Mouse (Mus musculus) cerebellum, adult 9-10 months (tissue): ENCODE data around the gene Kirrel2.

Source experiments
- DNase-seq: peaks from one replicate; pipeline ENCODE4 v3.0.0; 2022

Kirrel2 gene

DNA sequence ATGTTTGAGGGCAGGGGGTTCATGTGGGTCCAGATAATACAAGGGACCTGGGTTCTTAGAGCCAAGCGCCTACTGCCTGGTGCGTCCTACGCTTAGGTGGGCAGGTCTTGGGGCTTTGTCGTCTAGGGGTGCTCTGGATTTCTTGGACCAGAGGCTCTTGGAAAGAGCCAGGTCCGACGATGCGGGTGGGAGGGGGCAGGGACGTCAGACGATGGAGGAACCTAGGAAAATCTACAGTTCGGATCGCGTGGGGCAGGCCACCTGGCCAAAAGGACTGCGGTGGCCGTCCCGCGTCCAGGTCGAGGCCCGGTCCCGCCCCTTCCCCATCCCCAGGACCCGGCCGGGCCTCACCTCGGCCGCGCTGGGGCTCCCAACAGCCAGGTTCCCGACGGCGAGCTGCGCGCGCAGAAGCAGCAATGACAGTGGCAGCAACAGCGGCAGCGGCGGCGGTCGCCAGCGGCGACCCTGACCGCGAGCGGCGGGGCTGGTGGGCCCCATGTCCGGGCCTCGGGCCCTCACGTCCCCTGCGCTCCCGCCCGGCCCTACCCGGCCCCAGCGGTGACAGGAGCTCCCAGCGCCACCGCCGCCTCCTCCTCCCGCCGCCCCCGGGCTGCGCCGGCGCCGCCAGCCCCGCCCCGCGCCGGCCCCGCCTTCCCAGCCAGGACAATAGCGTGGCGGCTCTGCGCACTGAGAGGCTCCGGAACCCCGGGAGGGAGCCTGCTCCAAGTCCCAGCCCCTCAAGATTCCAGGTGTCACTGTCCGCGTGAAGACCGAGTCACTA lies 12.3 kb downstream of the Kirrel2 start, which contains the start of gene Aplp1:
Aplp1 (minus strand) TSS at position 565 of the 781 bp plus-strand sequence.
- peak; percentile 57 for DNase-seq

DNA sequence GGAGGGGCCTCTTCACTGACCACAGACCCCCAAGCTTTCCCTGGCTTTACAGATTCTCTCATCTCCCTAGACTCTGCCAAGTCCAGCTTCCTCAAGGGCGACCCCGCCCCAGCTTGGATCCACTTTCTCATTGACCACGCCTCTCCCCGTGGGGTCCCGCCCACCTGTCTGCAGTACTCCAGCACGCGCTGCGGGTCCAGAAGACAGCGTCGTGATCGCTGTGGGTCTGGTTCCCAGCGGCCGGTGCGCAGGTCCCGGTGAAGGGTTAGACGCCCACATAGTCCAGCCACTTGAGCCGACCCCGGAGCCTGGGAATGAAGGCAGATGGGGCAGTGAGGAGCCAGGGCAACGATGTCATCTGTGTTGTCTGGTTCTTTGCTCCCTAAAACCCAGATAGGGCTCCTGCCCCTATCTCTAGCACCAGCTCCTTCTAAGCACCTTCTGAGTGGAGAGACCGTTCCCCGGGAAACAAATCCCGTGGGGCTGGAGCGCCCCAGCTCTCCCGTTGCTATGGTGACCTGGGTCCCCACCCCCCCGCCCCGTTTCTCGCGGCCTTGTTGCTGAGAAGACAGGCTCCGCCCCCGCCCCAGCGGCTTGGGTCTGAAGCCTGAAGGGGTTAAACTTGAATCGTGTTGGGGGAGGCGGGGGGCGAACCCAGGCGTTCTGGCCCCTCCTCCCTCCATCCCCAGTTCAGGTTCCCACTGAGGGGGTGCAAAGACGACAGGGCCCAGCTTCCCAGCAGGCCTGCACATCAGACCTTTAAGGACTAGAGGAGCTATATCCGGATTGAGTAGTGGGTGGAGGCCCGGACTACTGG lies 13.1 kb downstream of the Kirrel2 start:
- DNase-seq = peak; percentile 67

DNA sequence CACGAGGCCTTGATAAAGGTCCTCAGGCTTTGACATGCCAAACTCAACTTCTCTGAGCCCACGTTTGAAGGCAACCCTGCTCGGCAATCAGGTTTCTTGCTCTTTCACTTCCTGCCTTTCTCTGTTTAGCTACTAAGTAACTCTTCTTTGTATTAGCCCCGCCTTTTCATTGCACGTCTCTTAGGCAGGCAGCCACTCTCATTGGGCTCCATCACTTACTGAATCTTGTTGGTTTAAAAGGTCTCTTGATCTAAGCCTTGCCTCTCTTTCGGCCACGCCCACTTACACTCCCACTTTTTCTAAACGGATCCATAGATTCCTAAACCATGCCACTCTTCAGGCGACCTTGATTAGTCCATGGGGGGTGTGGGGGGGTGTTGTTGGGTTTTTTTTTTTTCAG lies 13.8 kb downstream of the Kirrel2 start:
- DNase-seq = peak; percentile 45

DNA sequence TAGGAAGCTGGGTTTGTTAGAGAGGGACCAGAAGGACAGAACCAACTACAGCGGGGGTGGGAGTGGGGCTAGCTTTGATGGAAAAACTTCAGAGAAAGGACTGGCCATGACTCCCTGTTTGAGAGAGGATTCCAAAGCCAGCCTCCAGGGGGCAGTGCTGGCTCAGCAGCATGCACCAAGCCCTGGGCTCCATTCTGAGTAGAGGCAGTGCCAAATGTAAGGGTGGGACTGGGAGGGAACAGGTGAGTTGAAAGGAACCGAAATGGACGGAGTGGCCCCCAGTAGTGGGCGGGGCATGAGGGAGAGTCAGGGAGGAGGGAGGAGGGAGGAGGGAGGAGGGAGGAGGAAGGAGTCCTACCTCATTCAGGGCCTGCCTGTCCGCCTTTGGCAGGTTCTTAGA lies 16.8 kb downstream of the Kirrel2 start:
- DNase-seq = peak; percentile 74

DNA sequence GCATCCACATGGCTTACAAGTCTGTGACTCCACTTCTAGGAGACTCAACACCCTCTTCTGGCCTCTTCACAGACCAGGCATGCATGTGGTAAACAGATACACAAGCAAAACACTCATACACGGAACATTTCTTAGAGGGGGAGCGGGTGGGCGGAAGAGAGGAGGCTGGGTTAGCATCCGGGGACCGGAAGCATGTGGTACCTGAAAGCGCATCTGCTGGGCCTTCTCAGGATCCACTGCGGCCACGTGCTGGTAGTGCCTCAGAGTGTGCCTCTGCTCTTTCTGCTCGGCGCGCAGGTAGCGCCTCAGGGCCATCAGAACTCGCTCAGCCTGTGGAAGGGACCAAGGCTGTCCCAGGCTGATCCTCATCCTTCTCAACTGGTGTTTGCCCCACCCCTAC lies 17.8 kb downstream of the Kirrel2 start:
- DNase-seq = no peak

DNA sequence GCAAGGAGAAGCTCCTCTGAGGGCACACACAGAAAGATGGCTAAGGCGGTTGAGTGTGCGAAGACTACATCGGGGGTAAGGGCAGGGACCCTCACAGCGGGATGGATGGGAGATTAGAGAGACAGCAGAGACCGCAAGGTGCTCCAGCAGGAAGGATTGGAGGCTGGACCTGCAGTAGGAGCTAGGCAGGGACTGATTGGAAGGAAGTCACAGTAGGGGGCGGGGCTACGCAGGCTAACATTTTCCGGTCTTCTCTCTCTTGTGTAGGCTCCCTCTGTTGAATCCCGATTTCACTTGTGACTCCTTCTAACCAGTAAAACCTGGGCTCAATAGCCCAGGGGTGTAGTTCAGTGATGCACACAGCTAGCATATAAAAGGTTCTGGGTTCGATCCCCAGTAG lies 20.6 kb downstream of the Kirrel2 start:
- no peak for DNase-seq

DNA sequence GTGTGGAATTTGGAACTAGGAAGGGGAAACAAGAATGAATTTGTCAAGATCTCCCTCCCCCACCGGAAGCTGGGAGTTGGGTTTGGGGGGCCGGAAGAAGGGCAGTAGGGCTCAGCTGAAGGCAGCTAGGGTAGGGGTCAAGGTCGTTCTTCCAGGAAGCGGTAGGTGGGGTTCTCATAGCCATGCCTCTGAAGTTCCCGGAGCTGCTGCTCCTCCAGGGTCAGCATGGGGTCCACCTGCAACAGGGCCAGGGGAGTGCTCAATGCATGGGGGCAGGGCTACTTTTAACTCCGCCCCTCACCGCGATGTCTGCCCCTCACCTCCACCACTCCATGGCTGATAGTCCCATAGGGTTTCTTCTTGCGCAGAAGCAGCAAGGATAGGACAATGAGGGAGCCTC lies 22.3 kb downstream of the Kirrel2 start:
- DNase-seq = no peak

DNA sequence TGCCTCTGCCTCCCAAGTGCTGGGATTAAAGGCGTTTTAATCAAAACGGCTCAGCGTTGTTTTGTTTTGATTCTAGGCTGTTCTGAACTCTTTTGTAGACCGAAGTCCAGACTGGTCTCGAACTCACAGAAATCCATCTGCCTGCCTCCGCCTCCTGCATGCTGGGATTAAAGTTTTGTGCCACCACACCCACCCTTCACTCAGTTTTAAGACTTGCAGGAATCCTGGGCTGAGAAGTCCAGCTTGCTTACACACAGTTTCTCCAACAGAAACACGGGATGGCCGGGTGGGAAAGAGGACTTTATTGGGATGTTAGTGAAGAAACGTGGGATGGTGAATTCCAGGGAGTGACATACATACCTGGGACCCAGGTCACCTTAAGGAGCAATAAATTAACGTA lies 22.8 kb downstream of the Kirrel2 start:
- no peak for DNase-seq

DNA sequence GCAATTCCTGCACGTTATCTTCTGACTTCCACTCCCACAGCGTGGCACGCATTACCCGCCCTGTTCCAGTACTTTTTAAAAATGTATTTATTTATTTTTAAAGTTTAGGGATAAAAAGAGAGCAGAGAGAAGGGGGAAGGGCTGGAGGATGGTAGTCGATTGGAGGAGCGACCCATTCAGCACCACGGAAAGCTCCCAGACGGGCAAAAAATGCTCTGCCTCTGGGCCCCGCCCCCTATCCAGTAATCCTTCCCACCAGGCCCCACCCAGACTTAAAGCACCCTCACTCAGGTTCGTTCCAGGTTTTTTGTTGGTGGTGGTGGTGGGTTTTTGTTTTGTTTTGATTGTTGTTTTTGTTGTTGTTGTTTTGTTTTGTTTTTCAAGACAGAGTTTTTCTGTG lies 23.3 kb downstream of the Kirrel2 start:
- no peak for DNase-seq

DNA sequence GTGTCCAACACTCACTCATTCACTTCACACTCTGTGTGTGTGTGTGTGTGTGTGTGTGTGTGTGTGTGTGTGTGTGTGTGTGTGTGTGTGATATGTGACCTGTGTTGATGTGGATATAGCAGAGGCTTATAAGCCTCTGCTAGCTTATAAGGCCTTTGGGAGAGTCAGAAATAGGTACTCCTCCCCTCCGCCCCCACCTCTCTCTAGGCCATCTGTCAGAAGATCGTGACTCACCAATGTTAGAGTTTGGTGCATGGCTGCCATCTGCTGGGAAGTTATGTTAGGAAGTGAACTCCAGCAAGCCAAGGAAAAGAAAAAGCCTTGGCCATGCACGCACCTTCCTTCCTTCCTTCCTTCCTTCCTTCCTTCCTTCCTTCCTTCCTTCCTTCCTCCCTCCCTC lies 25.7 kb downstream of the Kirrel2 start:
- DNase-seq = peak; percentile 96

DNA sequence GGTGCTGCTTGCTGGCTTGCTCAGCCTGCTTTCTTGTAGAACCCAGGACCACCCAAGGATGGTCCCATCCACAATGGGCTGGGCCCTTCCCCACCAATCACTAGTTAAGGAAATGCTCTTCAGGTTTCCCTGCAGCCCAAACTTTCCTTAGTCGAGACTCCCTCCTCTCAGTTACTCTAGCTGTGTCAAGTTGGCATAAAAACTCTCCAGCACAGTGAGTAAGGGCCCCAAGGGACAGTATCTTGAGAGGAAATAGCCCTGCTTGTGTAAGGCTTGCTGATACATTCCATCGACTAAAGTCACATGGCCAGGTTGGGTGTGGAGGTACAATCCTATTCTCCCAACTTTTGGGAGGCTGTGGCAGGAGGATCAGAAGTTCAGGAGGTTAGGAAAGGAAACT lies 27.3 kb downstream of the Kirrel2 start:
- DNase-seq = peak; percentile 37

DNA sequence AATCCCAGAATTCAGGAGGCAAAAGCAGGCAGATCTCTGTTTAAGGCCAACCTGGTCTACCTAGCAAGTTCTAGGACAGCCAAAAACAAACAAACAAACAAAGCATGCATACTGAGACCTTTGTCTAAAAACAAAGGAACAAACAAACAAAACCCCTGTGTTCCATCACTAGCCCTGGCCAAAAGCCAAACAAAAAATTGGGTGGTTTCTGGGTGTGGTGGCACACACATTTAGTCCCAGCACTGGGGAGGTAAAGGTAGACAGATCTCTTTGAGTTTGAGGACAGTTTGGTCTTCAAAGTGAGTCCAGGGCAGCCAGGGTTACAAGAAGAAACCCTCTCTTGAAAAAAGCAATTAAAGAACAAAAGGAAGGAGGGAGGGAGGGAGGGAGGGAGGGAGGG lies 28.2 kb downstream of the Kirrel2 start:
- DNase-seq = no peak

DNA sequence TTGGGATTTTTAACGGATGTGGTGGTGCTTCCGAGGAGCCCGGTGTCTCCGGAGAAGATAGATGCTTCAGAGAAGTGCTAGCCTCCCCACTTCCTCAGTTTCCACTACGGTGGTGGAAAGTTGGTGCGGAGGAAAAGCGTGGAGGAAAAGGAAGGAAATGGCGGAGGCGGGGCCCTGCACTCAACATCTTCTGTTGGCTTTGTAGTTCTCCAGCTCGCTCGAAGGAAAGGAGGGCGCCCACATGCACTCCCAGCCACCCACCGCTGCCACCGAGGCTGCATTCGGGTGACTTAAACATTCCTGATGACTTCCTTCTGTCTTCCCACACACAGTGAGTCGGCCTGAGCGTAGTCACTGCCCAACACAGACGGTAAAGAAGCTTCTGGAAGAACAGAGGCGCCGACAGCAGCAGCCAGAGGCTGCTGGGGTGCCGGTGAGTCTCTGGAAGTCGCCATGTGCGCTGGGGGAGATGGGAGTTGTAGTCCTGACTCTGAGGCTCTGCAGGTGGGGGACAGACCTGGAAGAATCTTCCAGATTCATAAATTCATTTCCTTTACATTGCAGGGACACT lies 34.3 kb downstream of the Kirrel2 start:
- peak; percentile 54 for DNase-seq

DNA sequence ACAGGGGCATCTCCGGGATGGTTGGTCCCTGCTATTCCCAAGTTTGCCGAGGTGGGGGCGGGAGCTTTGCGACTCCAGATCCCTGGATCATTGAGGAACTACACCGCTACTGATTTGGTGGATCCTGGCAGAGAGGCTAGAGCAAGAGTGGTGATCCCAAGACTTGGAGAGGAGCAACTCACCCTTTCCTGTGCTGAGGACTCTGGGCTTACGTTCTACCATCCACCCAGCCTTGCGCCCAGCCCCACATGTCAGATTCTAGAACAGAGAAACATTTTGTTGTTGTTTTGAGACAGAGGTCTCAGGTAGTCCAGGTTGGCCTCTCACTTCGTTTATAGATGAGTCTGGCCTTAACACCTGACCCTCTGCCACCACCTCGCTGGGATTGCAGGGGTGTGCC lies 34.9 kb downstream of the Kirrel2 start:
- DNase-seq = no peak

DNA sequence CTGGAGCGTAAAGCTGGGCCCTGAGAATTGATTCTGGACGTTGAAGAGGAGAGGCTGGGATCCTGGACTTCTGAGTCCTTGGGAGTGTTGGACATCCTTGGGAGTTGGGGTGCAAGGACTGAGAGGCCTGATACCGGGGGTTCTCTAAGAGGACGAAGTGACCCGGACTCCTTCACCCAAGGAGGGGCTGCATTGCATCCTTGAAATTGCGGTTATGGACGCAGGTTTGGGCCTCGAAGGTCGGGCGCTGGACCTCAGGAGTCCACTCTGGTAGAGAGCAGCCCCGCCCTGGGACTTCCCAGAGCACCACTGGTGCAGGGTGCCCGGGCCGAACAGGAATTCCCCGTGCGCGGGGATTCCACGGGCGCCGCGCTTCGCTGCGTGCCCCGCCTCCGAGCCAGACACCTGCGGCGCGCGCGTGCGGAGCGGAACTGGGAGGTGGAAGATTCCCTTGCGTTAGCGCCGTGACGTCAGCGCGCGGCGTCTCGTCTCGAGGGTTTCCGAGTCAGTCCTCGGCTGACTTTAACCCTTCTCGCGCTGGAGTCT lies 35.5 kb downstream of the Kirrel2 start:
- DNase-seq = peak; percentile 92

DNA sequence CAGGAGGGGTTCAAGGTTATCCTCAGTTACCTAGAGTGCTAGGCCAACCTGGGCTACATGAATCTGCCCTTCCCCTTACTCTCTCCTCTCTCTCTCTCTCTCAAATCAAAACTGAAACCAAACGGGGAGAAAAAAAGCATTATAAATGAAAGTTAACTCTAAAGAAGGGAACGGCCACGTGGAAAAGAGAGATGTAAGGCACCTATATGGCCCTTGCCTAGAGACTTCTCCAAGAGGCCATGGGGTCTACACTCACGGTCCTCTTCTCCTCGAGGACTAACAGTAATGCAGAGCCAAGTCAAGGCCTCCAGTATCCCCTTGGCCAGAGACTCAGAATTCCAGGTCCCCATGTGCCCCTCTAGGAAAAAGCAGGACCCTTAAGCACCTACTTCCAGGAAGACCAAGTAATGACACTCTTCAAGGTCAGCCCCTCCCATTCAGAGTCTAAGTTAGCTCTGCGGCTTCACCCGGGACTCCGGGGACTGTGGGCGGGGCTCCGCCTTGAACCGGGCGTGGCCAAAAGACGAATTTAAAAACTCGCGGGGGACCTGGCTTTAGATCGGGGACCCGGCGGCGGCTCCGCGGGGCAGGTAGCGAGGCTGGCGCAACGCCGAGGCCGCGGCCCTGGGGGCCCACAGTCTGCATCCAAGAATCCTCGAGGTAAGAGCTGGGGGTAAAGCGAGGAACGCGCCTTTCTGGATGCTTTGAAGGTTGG lies 36.2 kb downstream of the Kirrel2 start, which contains the start of gene Nfkbid:
Nfkbid (plus strand) TSS at position 558 of the 715 bp plus-strand sequence.
- DNase-seq = peak; percentile 78

DNA sequence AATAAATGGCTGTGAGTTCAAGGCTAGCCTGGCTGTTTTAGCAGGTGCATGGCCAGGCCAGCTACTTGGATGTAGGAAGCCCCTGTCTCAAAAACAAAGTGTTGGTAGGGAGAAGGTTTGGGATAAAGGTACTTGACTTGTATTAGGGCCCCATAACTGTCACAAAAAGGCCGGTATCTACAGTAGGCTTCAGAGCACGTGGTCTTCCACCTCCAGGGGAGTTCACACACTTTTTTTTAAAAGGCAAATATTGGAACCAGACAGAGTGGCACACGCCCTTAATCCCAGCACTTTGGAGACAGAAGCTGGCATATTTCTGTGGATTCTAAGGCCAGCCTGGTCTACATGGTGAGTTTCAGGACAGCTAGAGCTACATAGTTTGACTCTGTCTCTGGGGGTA lies 36.8 kb downstream of the Kirrel2 start:
- peak; percentile 33 for DNase-seq

DNA sequence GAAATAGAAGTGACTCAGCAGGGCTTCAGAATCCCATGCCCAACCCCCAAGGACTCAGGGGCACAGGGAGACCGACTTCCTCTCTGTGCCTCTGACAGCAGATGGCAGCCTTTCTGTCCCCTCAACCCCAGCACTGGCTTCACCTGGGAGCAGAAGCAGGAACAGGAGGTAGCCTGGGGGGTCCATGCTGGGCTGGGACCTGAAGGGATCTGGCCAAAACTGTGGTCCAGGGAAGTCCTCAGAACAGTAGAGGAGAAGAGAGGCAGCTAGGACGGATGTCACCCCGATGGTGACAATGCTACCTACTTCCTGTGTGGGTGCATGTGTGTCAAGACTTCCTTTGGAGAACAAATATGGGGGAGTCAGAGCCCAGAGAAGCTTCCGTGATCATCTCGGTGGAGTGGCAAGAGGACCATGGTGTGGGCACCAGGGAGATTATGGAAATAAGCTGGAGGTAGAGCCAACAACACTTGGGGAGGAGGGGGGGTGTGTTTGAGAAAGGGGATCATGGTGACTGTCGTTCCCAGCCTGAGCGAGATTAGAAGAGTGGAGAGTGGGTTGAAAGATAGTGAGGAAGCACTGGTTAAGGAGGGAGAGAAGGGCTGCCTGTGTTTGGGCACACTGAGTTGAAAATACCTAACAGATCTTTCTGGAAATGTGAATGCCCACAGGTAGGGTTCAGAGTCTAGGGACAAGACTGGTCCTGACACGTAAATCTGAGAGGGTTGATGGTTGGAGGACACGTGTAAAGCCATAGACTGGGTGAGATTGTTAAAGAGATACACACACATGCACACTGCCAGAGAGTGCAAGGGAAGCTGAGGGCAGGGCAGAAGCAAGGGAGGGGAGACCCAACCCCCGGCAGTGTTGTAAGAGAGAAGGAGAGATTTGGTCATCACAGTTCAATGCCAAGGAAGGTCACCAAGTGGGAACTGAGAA lies 37.7 kb downstream of the Kirrel2 start, which contains the start of gene Hcst:
Hcst (minus strand) TSS at position 294 of the 939 bp plus-strand sequence.
- peak; percentile 23 for DNase-seq

DNA sequence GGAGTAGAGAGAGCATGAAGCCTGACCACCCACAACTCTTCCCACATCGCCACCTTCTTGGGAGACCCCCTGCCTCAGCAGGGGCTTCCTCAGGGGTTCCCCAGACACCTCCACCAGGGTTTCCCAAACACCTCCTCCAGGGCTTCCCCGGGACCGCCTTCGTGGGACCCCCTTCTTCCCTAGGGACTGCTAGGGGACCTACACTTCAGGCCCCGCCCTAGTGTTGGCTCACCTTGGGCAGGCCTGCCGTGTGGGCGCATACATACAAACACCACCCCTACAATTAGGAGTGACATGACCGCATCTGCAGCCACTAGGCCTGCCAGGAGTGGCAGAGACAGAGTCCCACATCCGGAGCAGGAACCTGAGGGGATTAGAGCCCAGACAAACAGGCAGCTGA lies 39.6 kb downstream of the Kirrel2 start:
- DNase-seq = no peak

DNA sequence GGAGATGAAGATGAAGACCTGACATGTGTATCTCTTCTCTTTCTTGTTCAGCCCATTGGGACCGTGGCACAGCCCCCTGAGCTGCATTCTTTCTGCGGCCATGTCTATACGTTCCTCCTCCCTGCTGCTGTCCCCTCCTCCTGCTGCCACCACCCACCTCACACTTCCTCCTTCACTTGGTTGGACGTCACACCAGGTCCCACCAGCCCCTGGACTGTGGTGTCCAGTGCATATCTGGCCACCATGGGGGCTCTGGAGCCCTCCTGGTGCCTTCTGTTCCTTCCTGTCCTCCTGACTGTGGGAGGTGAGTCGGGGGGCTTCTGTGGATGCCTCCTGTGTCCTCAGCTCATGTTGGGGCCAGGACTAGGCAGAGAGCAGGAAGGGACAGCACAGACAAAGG lies 43.9 kb downstream of the Kirrel2 start, which contains the start of gene Tyrobp:
Tyrobp (plus strand) TSS at position 165 of the 400 bp plus-strand sequence.
- no peak for DNase-seq

DNA sequence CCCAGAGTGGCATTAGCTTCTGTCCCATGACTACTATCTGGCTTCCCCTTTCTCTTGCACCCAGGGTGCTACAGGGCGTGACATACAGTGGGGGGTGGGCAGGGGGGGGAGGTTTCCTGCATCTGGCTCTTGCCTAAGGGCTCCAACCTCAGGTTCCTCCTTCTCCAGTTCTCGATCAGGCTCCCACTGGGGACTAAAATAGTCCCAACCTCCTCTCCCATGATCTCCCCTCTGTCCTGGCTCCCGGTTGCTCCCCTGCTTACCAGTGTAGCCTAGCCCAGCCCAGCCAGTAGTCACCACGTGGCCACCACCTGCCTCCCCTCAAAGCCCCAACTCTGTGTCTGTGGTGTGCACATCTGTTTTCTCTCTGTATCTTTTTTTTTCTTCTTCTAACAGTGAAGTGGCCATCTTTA lies 44.7 kb downstream of the Kirrel2 start:
- no peak for DNase-seq
